Mouse (Mus musculus): ENCODE measurements around the gene Olfr341.

- no peak for TF ChIP-seq CTCF (IDR thresholded peaks at IDR 0.05; ENCODE audit: low read depth)
- no peak for TF ChIP-seq EP300 (IDR thresholded peaks at IDR 0.05; ENCODE audit: low read depth)
Observed at GRCm38 (mm10) chr2:36482368-36482767, at the start of gene Olfr341.
